Mouse (Mus musculus) forebrain, embryonic 16.5 days (tissue): Measurements from ENCODE around the gene Scp2. TPM values are rescaled to one million over a fixed set of nuclear protein-coding genes. Genes with fewer than 3 reads are reported as not detected.
"Not testable (repeated sequence)": the region's sequence is repeated elsewhere in the genome, so short reads cannot be mapped to it uniquely, and the experiment has no call there.

Experiments
- ATAC-seq: fragments of 200-750 bp; cut with Nextera tagmentation; 2 replicates; pipeline ENCODE4 v1.8.0; 2017; ENCODE audit warnings: mild to moderate bottlenecking, moderate library complexity
- H3K27ac ChIP-seq: fragments of 300-500 bp; sonication (generic); 2 replicates; pipeline ENCODE4 v1.5.1; 2014; ENCODE audit warnings: low read length, control low read depth
- H3K27me3 ChIP-seq: fragments of 300-500 bp; sonication (generic); replicated peaks from 2 replicates; pipeline ENCODE4 v1.6.1; 2014; ENCODE audit warnings: low read length; ENCODE audit not compliant: control insufficient read depth, insufficient read depth
- H3K36me3 ChIP-seq: fragments of 300-500 bp; sonication (generic); 2 replicates; pipeline ENCODE4 v1.6.1; 2014; ENCODE audit not compliant: control insufficient read depth, insufficient read depth
- H3K4me1 ChIP-seq: fragments of 300-500 bp; sonication (generic); replicated peaks from 2 replicates; pipeline ENCODE4 v1.6.1; 2014; ENCODE audit warnings: low read length; ENCODE audit not compliant: control insufficient read depth, insufficient read depth
- H3K4me2 ChIP-seq: fragments of 300-500 bp; sonication (generic); 2 replicates; pipeline ENCODE4 v1.6.1; 2014; ENCODE audit warnings: mild to moderate bottlenecking, low read length, control low read depth
- H3K4me3 ChIP-seq: fragments of 300-500 bp; sonication (generic); replicated peaks from 2 replicates; pipeline ENCODE4 v1.5.1; 2014; ENCODE audit warnings: mild to moderate bottlenecking, low read length, control low read depth
- H3K9ac ChIP-seq: fragments of 300-500 bp; sonication (generic); replicated peaks from 2 replicates; pipeline ENCODE4 v1.6.1; 2014; ENCODE audit warnings: low read depth, low read length, control low read depth
- H3K9me3 ChIP-seq: fragments of 300-500 bp; sonication (generic); 2 replicates; pipeline ENCODE4 v1.6.1; 2016; ENCODE audit warnings: low read length; ENCODE audit not compliant: control insufficient read depth
- WGBS: fragments of 180-500 bp; shearing (Covaris S2); extraction: QIAGEN DNeasy Blood & Tissue Kit; methylation state at CpG from one replicate; pipeline ENCODE4 v1.1.7; 2014; 5-methylcytosine and 5-hydroxymethylcytosine counted together
- polyA plus RNA-seq: library from polyadenylated mRNA; unstranded; fragments of >200 nt; fragmentation: Nextera tagmentation; extraction: Ambion mirVana; gene quantifications from 2 replicates; pipeline ENCODE4 v1.2.1, GENCODE M21; 2015

Scp2 gene
- 195 and 205 TPM in 2 replicates for polyA plus RNA-seq

- H3K27me3 ChIP-seq: no peaks in the 10 kb centered on the region
- H3K27ac ChIP-seq: no peak within 1 kb of the TSS
Measured at GRCm38 (mm10) chr4:108144880-108145279, at the start of gene Scp2. Gene Scp2, minus strand, starts transcription at chr4:108144998.

GRCm38 (mm10) chr4:108192821-108193323, 48.1 kb upstream of the Scp2 start:
- WGBS: 79% methylated on average over 2 of the region's 2 CpGs
- H3K27ac ChIP-seq: no peak overlapping the region
- no peak overlapping the region for H3K4me3 ChIP-seq
- no peaks in the 10 kb centered on the region for H3K4me1 ChIP-seq
- H3K27me3 ChIP-seq: no peaks in the 10 kb centered on the region
- H3K9me3 ChIP-seq: no peaks in the 10 kb centered on the region
- no peaks in the 10 kb centered on the region for H3K36me3 ChIP-seq
- H3K9ac ChIP-seq: no peak overlapping the region
- H3K4me2 ChIP-seq: no peak overlapping the region
- no peak for ATAC-seq

More at GRCm38 (mm10) chr4:108144880-108145279, at the start of gene Scp2:
- H3K9me3 ChIP-seq: no peaks in the 10 kb centered on the region
- H3K36me3 ChIP-seq: no peaks in the 10 kb centered on the region
- no peak within 1 kb of the TSS for H3K9ac ChIP-seq
- no peak for ATAC-seq
- no peak within 1 kb of the TSS for H3K4me2 ChIP-seq
- H3K4me3 ChIP-seq: no peak within 1 kb of the TSS
- no peaks in the 10 kb centered on the region for H3K4me1 ChIP-seq
- 90% methylated on average over 1 of the region's 1 CpGs for WGBS

- Histone ChIP-seq H3K4me3 (no peak overlapping the region), H3K36me3 (no peaks in the 10 kb centered on the region), H3K9ac (no peak overlapping the region), H3K27me3 (no peaks in the 10 kb centered on the region), H3K4me1 (no peaks in the 10 kb centered on the region), H3K4me2 (no peak overlapping the region), H3K27ac (no peak overlapping the region), H3K9me3 (no peaks in the 10 kb centered on the region)
- no peak for ATAC-seq
- WGBS: 29% methylated on average over 1 of the region's 1 CpGs
Measured at GRCm38 (mm10) chr4:108182278-108182677, 37.5 kb upstream of the Scp2 start.

- no peak for ATAC-seq
- Histone ChIP-seq H3K27me3 (no peaks in the 10 kb centered on the region), H3K27ac (no peak overlapping the region), H3K9ac (no peak overlapping the region), H3K4me2 (no peak overlapping the region), H3K4me1 (peaks cover 10% of the 10 kb centered on the region), H3K9me3 (no peaks in the 10 kb centered on the region), H3K36me3 (no peaks in the 10 kb centered on the region), H3K4me3 (no peak overlapping the region)
- 75% methylated on average over 6 of the region's 6 CpGs for WGBS
Measured at GRCm38 (mm10) chr4:108168056-108168455, 23.3 kb upstream of the Scp2 start.

DNA sequence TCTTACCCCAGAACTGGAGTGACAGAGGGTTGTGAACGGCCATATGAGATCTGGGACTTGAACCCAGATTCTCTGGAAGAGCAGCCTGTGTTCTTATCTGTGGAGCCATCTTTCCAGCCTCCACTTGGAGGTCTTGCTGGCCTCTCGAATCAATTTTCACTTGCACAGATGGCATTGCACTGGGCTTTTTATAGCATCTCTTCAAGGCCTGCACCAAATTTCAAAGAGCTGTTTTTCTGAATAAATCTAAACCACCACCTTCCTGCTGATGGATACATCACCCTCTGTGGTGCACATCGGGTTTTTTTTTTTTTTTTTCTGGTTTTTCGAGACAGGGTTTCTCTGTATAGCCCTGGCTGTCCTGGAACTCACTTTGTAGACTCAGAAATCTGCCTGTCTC, 22.1 kb upstream of the Scp2 start:
- no peak overlapping the region for H3K4me3 ChIP-seq
- no peak for ATAC-seq
- WGBS: 80% methylated on average over 4 of the region's 4 CpGs

DNA sequence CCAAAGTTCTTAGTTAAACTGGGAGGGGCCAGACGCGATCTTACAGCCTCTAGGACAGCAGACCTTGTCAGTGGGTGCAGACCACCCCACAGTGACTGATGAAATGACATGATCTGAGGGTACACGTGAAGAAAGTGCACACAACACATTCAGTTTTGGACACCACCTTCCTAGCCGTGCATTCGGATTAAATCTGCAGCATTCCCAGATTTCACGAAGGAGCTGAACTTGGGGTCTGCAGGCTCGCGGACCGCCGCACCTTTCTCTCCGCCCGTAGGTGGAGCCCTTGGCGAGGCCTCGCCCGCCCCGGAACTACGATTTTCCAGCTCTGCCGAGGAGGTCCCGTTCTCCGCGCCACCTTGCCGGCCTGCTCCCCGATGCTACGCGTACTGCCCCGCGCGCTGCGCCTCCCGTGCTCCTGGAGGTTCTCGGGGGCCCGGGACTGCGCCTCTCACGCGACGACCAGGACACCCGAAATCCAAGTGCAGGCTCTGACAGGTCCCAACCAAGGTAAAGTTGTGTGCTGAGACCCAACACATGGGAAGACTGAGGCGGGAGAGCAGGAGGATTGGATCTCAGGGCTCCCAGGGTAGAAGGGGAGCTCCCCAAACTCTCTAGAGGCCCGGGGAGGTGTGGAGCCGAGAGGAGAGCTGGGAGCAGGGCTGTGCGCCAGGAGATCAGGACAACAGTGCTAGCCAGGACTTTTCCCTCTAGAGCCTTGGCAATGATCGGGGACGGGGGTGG, 20.5 kb upstream of the Scp2 start, which contains the start of gene Echdc2:
Echdc2 (plus strand) TSS at position 286 of the 744 bp plus-strand sequence.
- Histone ChIP-seq H3K36me3 (no peaks in the 10 kb centered on the region), H3K4me2 (peak within 1 kb of the TSS; percentile 87), H3K9ac (peak within 1 kb of the TSS; percentile 57), H3K9me3 (no peaks in the 10 kb centered on the region), H3K27me3 (no peaks in the 10 kb centered on the region), H3K4me1 (peaks cover 10% of the 10 kb centered on the region), H3K4me3 (peak within 1 kb of the TSS; percentile 52), H3K27ac (no peak within 1 kb of the TSS)
- under 1% methylated on average over 43 of the region's 43 CpGs for WGBS
- peak; percentile 71 for ATAC-seq

More for the DNA sequence above, 22.1 kb upstream of the Scp2 start:
- Histone ChIP-seq H3K4me2 (no peak overlapping the region), H3K27ac (no peak overlapping the region), H3K36me3 (no peaks in the 10 kb centered on the region), H3K9me3 (no peaks in the 10 kb centered on the region), H3K27me3 (no peaks in the 10 kb centered on the region), H3K9ac (no peak overlapping the region), H3K4me1 (peaks cover 10% of the 10 kb centered on the region)

GRCm38 (mm10) chr4:108163291-108163690, 18.5 kb upstream of the Scp2 start:
- ATAC-seq: no peak
- Histone ChIP-seq H3K4me3 (no peak overlapping the region), H3K27ac (no peak overlapping the region), H3K27me3 (no peaks in the 10 kb centered on the region), H3K36me3 (no peaks in the 10 kb centered on the region), H3K9ac (no peak overlapping the region), H3K4me1 (peaks cover 10% of the 10 kb centered on the region), H3K9me3 (no peaks in the 10 kb centered on the region), H3K4me2 (no peak overlapping the region)
- 91% methylated on average over 3 of the region's 3 CpGs for WGBS

DNA sequence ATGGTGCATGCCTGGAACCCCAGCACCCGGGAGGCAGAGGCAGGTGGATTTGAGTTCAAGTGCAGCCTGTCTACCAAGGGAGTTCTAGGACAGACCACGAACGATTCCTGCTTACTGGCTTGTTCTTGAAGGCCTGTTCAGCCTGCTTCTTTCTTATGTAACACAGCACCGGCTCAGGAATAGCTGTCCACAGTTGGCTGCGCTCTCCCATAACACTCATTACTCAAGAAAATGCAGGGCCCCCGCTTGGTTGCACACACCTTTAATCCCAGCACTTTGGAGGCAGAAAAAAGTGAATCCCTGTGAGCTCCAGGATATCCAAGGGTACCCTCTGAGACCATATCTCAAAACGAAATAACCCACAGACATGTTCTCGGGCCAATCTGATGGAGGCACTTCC, 17.1 kb upstream of the Scp2 start:
- Histone ChIP-seq H3K27ac (no peak overlapping the region), H3K4me3 (no peak overlapping the region), H3K4me2 (no peak overlapping the region), H3K9ac (no peak overlapping the region), H3K9me3 (no peaks in the 10 kb centered on the region), H3K4me1 (peaks cover 10% of the 10 kb centered on the region), H3K27me3 (no peaks in the 10 kb centered on the region), H3K36me3 (no peaks in the 10 kb centered on the region)
- ATAC-seq: no peak
- 90% methylated on average over 8 of the region's 8 CpGs for WGBS

- WGBS: 77% methylated on average over 1 of the region's 1 CpGs
- H3K36me3 ChIP-seq, H3K4me1 ChIP-seq, H3K27ac ChIP-seq, H3K27me3 ChIP-seq, H3K4me3 ChIP-seq, H3K4me2 ChIP-seq, H3K9me3 ChIP-seq, H3K9ac ChIP-seq, ATAC-seq: not testable (repeated sequence)
Measured at GRCm38 (mm10) chr4:108155141-108155540, 10.3 kb upstream of the Scp2 start.
